Mouse (Mus musculus) liver, postnatal 0 days (tissue): ENCODE measurements around the gene Irf2bpl. TPM values are rescaled to one million over a fixed set of nuclear protein-coding genes. Genes with fewer than 3 reads are reported as not detected.
A peak's percentile ranks its signal among the peaks of the same experiment; 100 is the strongest.

Source experiments
- ATAC-seq: fragments of 200-750 bp; cut with Nextera tagmentation; 2 replicates; pipeline ENCODE4 v1.8.0; 2017; ENCODE audit warnings: mild to moderate bottlenecking, moderate library complexity
- DNase-seq: peaks from one replicate; pipeline ENCODE4 v3.0.0-alpha.2; 2016
- H3K27ac ChIP-seq: fragments of 300-500 bp; sonication (generic); 2 replicates; pipeline ENCODE4 v1.5.1; 2014; ENCODE audit warnings: antibody characterized with exemption, moderate library complexity, mild to moderate bottlenecking, low read depth
- H3K27me3 ChIP-seq: fragments of 300-500 bp; sonication (generic); 2 replicates; pipeline ENCODE4 v1.6.1; 2014; ENCODE audit warnings: low read length, control low read depth, mixed read lengths; ENCODE audit not compliant: insufficient read depth
- H3K36me3 ChIP-seq: fragments of 300-500 bp; sonication (generic); replicated peaks from 2 replicates; pipeline ENCODE4 v1.6.1; 2014; ENCODE audit warnings: mild to moderate bottlenecking, control low read depth, low read length, moderate library complexity, mixed read lengths; ENCODE audit not compliant: insufficient read depth
- H3K4me1 ChIP-seq: fragments of 300-500 bp; sonication (generic); 2 replicates; pipeline ENCODE4 v1.6.1; 2014; ENCODE audit warnings: antibody characterized with exemption, mild to moderate bottlenecking, control low read depth; ENCODE audit not compliant: insufficient read depth
- H3K4me2 ChIP-seq: fragments of 300-500 bp; sonication (generic); 2 replicates; pipeline ENCODE4 v1.6.1; 2014; ENCODE audit warnings: low read depth, mild to moderate bottlenecking, low read length, moderate library complexity, mixed read lengths
- H3K4me3 ChIP-seq: fragments of 300-500 bp; sonication (generic); 2 replicates; pipeline ENCODE4 v1.5.1; 2014; ENCODE audit warnings: low read depth, low read length
- H3K9ac ChIP-seq: fragments of 300-500 bp; sonication (generic); replicated peaks from 2 replicates; pipeline ENCODE4 v1.6.1; 2014; ENCODE audit warnings: mild to moderate bottlenecking, moderate library complexity
- H3K9me3 ChIP-seq: fragments of 300-500 bp; sonication (generic); 2 replicates; pipeline ENCODE4 v1.6.1; 2016; ENCODE audit warnings: mild to moderate bottlenecking, control low read depth, low read length, mixed read lengths
- CTCF ChIP-seq: sonication (generic); IDR thresholded peaks from 2 replicates; pipeline ENCODE4 v1.5.1; 2016; ENCODE audit warnings: antibody characterized with exemption, low read depth
- EP300 ChIP-seq: IDR thresholded peaks from 2 replicates; pipeline ENCODE4 v1.6.1; 2016; ENCODE audit warnings: antibody characterized with exemption, low read depth, mild to moderate bottlenecking
- WGBS: fragments of 180-500 bp; shearing (Covaris S2); extraction: QIAGEN DNeasy Blood & Tissue Kit; methylation state at CpG from one replicate; pipeline ENCODE4 v1.1.7; 2014; ENCODE audit not compliant: insufficient replicate concordance; 5-methylcytosine and 5-hydroxymethylcytosine counted together
- polyA plus RNA-seq: library from polyadenylated mRNA; unstranded; fragments of >200 nt; fragmentation: Nextera tagmentation; extraction: Ambion mirVana; gene quantifications from 2 replicates; pipeline ENCODE4 v1.2.1, GENCODE M21; 2015

The Irf2bpl gene
- polyA plus RNA-seq, 1 experiment from 2014 or later, result 5.0 TPM

- ATAC-seq (no peak), DNase-seq (no peak)
- H3K4me3 ChIP-seq, result peak overlapping the region; percentile 58
- 22% methylated on average over 11 of the region's 11 CpGs for WGBS
- peak overlapping the region; percentile 86 for H3K4me2 ChIP-seq
- no peak for TF ChIP-seq EP300
- no peak for TF ChIP-seq CTCF
- H3K36me3 ChIP-seq, result no peaks in the 10 kb centered on the region
- peaks cover 76% of the 10 kb centered on the region for H3K4me1 ChIP-seq
- peak overlapping the region; percentile 99 for H3K27ac ChIP-seq
- H3K9ac ChIP-seq, result peak overlapping the region; percentile 69
- H3K27me3 ChIP-seq, result no peaks in the 10 kb centered on the region; the same call in 1 of the 2 replicates
- no peaks in the 10 kb centered on the region for H3K9me3 ChIP-seq
These were observed 6.8 kb upstream of the Irf2bpl start for GRCm38 (mm10) chr12:86891454-86891785.

GRCm38 (mm10) chr12:86890796-86891301 is 6.3 kb upstream of the Irf2bpl start:
- Histone ChIP-seq H3K4me3 (no peak overlapping the region), H3K4me2 (peak overlapping the region; percentile 86), H3K27ac (peak overlapping the region; percentile 99), H3K36me3 (no peaks in the 10 kb centered on the region), H3K4me1 (peaks cover 73% of the 10 kb centered on the region), H3K27me3 (no peaks in the 10 kb centered on the region; the same call in 1 of the 2 replicates), H3K9ac (no peak overlapping the region), H3K9me3 (no peaks in the 10 kb centered on the region)
- DNase-seq, result peak; percentile 21
- TF ChIP-seq CTCF (no peak; the same call in 1 of the 2 replicates), EP300 (no peak)
- ATAC-seq, result no peak
- WGBS, result 46% methylated on average over 8 of the region's 8 CpGs

GRCm38 (mm10) chr12:86890091-86890720 is 5.6 kb upstream of the Irf2bpl start:
- Histone ChIP-seq H3K9me3 (no peaks in the 10 kb centered on the region), H3K4me1 (peaks cover 67% of the 10 kb centered on the region), H3K4me2 (peak overlapping the region; percentile 86), H3K4me3 (no peak overlapping the region), H3K9ac (no peak overlapping the region; the same call in 1 of the 2 replicates), H3K27ac (peak overlapping the region; percentile 99), H3K27me3 (no peaks in the 10 kb centered on the region; the same call in none of the 2 replicates), H3K36me3 (no peaks in the 10 kb centered on the region)
- TF ChIP-seq EP300 (no peak), CTCF (no peak; the same call in 1 of the 2 replicates)
- no peak for ATAC-seq
- WGBS, result 57% methylated on average over 12 of the region's 12 CpGs
- DNase-seq, result no peak

- TF ChIP-seq CTCF (no peak), EP300 (peak; percentile 83)
- peaks cover 61% of the 10 kb centered on the region for H3K4me1 ChIP-seq
- DNase-seq, result peak; percentile 61
These were observed 4.6 kb upstream of the Irf2bpl start for GRCm38 (mm10) chr12:86889103-86889644.

GRCm38 (mm10) chr12:86888130-86889069 is 3.8 kb upstream of the Irf2bpl start:
- WGBS, result 0% methylated on average over 46 of the region's 47 CpGs
- TF ChIP-seq EP300 (no peak), CTCF (peak; percentile 54)
- DNase-seq (peak; percentile 73), ATAC-seq (peak; percentile 56)
- peak overlapping the region; percentile 42 for H3K4me3 ChIP-seq
- peaks cover 17% of the 10 kb centered on the region for H3K27me3 ChIP-seq
- peak overlapping the region; percentile 69 for H3K9ac ChIP-seq
- H3K27ac ChIP-seq, result peak overlapping the region; percentile 99
- H3K4me2 ChIP-seq, result peak overlapping the region; percentile 83
- H3K4me1 ChIP-seq, result peaks cover 61% of the 10 kb centered on the region
- H3K9me3 ChIP-seq, result no peaks in the 10 kb centered on the region
- H3K36me3 ChIP-seq, result no peaks in the 10 kb centered on the region

More at GRCm38 (mm10) chr12:86889103-86889644, 4.6 kb upstream of the Irf2bpl start:
- Histone ChIP-seq H3K27me3 (peaks cover 9% of the 10 kb centered on the region), H3K27ac (peak overlapping the region; percentile 99), H3K4me2 (peak overlapping the region; percentile 83), H3K36me3 (no peaks in the 10 kb centered on the region), H3K9me3 (no peaks in the 10 kb centered on the region), H3K9ac (peak overlapping the region; percentile 69), H3K4me3 (peak overlapping the region; percentile 42)
- peak; percentile 50 for ATAC-seq
- 12% methylated on average over 7 of the region's 7 CpGs for WGBS
